Mouse (Mus musculus) thymus, postnatal 14 days (tissue): ENCODE data around the gene Adpgk.

ENCODE experiments used
- DNase-seq: peaks from one replicate; pipeline ENCODE4 v3.0.0; 2021

Gene Adpgk

DNA sequence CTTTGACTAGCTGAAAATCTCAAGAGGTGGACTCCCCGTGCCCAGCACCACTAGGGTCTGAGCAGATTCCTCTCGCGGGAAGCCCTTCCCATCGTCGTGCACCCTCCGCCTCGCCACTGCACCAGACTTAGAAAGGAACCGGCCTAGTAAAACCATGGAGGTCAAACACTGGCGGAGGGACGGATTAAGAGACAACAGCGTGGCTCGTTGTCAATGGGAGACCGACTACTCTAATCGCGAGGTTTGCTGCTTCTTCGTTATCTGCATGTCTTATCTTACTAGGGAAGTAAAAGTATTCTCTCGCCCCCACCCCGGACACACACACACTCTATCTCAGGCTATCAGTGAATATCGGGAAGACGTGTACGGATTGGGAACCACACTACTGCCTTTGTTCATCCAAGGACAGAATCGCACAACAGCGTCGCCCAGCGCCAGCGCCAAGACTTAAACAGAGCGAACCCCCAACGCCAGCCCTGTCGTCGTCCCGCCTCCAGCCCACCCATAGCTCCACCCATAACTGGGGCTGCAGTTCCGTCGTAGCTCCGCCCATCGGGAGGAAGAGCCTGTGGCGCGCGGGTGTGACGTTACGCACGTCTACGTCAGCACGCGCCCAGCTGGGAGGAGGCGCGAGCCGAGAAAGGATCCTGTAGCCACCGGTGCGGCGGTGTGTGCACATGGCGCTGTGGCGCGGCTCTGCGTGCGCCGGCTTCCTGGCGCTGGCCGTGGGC is at the start of gene Adpgk:
TSS of gene Adpgk (plus strand) at position 602 of the 731 bp plus-strand sequence.
- DNase-seq: peak; percentile 99

DNA sequence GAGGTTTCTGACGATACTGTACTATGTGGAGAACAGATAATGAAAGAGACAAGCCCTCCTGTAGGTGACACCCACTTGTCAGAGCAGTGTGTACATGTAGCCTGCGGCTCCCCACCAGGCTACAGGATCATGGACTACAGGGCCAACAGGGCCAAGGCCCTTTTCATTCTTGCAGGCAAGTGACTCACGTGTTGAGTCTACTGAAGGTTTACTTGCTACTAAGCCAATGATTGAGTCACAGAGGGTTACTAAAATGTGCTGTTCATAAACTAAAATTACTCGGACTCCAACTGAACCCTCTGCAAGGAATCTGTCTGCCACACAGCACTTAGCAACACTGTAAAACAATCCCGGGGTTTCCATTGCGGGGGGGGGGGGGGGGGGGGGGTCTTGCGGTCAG is 46.2 kb upstream of the Adpgk start:
- no peak for DNase-seq

DNA sequence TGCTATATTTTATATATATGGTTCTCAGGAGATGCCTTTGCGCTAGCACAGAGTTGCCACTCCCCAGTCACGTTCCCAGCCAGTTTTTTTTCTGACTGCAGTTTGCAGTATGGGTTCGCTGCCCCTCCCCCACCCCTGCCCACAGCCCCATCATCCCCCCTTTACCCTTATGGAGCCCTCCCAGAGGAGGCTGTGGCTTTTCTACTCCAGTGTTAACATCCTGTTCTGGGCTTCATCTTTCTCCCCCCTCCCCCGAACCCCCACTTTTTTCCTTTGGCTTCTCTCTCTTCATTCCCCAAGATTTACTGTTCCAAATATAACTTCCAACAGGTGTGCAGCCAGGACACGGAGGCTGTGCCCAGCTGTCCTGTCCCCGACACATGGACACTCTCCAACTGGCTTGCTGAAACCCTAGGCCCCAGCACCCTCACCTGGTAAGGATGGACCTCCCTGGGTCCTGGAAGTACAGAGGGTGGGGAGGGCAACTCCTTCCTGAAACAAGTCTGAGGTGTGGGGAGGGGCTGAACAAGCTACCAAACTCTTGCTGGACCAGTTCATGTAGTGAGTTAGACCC is 44.8 kb upstream of the Adpgk start:
- no peak for DNase-seq

DNA sequence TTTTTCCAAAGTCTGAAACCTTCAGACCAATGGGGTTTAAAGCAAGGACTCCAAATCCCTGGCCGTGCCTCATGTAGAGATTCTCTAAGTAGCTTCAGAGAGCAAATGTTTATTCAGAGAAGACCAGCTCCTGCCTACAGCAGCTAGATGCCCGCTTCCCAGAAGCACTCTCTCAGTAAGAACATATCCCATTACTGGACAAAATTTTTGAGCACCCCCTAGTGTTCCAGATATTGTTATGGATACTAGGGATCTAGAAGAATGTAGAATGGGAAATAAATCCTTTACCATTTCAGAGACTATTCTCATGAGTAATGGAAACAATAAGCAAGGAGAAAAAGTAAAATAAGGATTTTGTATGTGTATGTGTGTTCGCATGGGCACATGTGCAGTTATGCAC is 42.0 kb upstream of the Adpgk start:
- no peak for DNase-seq

DNA sequence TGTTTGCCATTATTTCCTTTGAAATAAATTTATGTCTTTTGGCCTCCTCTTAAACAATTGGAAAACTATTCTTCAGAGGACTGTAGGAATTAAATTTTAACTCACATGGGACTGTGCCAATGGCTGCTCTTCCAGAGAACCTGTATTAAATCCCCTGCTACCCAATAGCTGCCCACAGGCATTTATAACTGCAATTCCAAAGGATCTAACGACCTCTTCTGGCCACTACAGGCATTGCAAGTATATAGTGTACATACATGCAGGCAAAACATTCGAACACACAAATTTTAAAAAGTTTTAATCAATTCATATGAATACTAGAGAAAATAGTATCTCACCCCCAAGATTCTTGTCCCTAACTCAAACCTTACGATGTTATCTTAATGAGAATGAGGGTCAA is 41.1 kb upstream of the Adpgk start:
- no peak for DNase-seq

DNA sequence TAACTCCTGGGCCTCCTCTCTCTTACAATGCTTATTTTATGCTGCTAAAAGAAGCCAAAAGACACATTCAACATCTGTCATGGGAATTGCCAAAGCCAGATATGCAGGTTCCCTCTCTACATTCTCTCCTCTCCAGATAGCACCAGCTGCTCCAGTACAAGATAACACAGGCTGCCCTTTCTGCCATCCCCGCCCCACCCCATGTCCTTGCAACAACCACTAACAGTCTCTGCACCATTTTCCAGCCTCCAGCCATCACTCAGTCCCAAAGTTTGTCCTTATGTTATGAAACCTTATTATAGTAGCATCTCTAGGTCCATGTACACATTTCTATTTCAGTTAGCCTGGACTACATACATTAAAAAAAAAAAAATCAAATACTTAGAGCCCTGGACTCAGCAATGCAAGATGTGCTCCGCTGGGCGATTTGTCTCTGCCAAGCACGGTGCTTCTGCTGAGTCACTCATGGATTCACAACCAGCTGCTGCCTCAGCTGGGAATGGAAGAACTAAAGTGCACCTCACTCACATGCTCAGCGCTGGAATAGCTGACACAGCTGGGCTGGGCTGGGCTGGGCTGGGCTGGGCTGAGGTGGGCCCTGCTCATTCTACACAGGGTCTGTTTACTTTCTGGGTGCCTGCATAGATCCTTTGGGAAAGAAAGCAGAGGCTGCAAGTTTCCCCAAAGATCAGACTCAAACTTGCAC is 36.5 kb upstream of the Adpgk start:
- DNase-seq: no peak

DNA sequence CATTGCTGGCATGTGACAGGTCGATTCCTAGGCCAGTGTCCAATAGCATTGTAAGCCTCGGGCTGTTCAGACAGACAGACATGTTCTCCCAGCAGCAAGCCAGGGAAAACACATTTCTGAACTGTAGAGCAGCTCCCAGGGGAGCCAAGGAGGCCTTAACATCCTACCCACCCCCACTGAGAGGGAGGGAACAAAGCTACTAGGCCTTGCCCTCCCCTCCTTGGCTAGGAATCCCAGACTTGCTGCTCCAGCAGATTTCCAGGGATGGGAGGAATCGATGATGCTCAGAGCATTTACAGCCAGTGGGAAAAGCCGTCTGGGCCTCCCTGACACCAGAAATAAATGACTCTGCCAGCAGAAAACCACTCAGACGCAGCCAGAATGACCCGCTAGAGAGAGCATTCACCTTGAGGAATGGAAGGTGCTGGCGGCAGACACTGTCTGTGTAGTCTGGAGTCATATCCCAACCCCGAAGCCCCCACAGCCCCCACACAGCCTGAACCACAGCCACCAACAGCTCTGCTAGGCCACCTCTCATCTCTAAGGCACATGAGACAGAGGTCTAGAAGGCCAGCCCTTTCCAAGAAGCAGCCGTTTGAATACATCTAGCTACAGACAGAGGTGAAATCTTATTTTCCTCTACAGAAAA is 31.4 kb upstream of the Adpgk start:
- no peak for DNase-seq

DNA sequence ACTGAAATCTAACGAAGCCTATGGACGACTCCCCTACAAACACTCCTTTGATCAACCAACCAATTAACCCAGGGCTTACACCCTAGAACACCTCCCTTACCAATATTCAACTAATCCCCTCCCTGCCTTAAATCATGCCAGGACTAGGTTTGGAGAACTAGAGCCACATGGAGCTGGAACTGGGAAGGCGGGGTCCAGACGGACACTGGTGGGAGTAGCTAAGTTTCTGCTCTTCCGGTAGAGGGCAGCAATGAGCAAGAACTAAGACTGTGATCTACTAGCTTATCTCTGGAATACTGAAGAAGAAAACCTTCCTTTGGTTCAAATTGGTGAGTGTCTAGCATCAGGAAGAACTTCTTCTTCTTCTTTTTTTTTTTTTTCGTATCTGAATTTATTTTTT is 25.0 kb upstream of the Adpgk start:
- peak; percentile 27 for DNase-seq

DNA sequence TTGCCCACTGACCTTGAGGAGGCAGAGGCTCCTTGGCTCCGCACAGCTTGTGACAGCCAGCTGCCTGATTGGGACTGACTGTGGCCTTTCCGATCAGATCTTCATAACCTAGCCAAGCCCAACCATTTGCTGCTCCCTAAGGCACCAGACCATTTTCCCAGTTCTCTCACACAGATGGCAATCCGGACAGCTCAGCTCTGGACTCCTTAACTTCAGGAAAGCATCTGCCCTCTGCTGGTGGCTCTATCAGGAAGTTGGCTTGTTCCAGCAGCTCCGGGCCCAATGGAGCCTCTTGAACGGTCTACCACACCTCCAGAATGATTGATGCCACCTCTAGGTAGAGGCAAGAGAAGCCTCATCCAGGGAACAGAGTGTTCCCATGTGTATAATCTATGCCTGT is 21.6 kb upstream of the Adpgk start:
- DNase-seq: no peak

DNA sequence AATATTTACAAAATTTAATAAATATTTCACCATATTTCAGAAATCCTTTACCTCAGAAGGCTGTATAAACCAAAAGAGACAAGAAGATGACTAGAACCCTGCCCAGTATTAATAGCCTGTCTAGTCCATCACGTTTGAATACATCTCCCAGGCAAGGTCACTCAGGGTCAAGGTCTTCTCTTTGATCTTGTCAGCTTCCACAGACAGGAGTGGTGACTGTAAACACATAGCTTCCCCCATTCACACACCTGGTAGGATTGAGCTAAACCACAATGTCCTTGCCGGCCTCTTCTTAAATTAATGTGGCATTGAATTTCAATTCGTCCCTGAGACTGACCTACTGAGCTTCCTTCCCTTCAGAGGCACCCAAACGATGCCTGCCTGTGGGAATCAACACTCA is 20.3 kb upstream of the Adpgk start:
- no peak for DNase-seq

DNA sequence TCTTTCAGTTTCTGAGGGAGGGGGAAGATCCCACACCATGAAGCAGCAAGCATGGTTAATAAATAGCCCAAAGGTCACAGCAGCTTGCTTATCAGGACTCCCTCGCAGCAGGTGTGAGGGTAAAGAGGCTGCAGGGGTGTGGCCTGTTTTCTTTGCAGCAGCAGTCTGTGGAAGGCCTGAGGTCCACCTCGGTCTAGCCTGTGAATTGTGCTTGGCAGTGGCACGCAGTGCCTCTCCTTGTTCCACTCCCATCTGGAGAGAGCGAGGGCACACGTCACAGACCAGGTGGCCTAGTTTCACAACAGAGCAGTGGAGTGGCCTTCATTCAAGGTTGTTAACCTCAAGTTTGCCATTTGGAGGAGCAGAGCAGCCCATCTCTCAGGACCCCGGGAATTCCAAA is 19.6 kb upstream of the Adpgk start:
- no peak for DNase-seq

DNA sequence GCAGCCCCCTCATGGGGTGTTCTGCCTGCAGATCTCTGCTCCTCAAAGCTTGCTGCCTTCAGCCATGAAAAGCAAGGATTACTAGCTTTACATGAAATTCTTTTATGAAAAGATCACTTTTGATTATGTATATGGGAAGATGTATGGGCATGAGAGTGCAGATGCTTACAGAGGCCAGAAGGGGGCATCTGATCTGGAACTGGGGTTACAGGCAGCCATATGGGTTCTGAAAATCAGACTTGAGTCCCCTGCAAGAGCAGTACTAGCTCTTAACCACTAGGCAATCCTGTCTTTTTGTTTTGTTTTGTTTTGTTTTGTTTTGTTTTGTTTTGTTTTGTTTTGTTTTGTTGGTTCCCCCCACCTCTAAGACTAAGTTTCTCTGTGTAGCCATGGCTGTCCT is 18.2 kb upstream of the Adpgk start:
- DNase-seq: no peak

DNA sequence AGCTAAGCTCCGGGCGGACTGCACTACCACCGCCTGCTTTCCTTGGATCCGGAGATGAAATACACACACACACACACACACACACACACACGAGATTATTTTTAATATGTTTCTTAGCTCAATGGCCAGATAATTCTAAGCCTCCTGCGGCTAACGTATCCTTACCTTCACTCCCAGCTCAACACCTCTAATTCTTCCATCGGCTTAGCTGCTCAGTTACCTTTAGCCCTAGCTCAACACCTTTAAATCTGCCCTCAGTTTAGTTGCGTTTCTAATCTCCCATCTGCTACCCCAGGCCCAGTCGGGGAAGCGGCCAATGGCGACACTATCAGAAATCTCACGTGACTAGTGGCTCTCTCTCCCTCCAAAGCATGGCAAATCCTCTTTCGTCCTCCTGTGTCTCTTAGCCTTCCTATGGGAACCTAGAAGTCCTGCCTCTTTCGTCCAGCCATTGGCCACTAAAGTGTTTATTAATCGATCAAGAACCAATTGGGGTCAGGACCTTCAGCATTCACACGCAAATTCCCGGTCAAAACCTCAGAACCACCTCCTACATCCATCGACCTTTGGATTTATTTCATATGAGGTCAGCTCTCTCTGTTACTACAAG is 16.4 kb upstream of the Adpgk start:
- no peak for DNase-seq

DNA sequence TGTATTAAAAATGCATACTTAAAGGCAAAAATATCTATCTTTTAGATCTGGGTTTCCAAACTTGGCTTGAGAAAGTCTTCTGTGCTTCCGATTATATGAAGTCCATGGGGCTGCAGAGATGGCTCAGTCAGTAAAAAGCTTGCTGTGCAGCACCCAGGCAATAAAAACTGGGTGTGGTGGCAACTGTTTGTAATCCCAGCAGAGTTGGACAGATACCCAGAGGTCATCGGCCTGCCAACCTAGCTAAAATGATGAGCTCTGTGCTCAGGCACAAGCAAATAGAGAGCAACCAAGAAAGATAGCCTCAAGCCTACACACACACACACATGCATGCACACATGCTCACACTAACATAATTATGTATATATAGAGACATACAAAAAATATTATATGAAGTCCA is 13.2 kb upstream of the Adpgk start:
- DNase-seq: no peak

DNA sequence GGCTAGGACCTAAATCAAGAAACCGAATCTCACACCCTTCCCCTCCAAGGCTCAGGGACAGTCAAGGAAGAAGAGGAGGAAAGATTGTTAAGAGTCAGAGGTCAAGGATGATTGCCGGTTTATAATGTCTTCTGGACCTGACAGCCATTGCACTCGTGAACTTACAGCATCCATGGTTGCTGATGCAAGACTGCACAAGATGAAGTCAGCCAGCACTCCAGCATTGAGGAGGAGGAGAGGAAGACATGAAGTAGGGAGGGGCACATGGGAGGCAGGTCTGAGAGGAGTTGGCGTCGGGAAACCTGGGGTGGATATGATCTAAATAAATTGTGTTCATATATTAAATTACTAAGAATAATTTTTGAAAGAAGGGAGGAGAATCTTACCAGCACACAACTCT is 12.7 kb upstream of the Adpgk start:
- no peak for DNase-seq

DNA sequence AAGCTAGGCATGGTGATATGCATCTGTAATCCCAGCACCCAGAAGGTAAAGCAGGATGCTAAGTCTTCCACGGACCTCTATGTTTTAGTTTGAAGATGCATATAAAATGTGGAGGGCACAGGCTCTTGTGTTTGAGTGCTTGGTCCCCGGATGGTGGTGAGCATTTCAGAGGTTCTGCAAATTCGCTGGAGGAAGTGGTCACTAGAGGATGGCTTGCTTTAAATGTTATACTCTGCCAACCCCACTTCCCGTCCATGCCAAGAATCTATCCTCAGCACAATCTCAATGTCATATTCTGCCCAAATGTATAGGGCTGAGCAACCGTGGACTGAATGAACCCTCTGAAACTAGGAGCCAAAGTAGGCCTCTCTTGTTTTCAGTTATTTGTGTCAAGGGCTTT is 10.5 kb upstream of the Adpgk start:
- no peak for DNase-seq

DNA sequence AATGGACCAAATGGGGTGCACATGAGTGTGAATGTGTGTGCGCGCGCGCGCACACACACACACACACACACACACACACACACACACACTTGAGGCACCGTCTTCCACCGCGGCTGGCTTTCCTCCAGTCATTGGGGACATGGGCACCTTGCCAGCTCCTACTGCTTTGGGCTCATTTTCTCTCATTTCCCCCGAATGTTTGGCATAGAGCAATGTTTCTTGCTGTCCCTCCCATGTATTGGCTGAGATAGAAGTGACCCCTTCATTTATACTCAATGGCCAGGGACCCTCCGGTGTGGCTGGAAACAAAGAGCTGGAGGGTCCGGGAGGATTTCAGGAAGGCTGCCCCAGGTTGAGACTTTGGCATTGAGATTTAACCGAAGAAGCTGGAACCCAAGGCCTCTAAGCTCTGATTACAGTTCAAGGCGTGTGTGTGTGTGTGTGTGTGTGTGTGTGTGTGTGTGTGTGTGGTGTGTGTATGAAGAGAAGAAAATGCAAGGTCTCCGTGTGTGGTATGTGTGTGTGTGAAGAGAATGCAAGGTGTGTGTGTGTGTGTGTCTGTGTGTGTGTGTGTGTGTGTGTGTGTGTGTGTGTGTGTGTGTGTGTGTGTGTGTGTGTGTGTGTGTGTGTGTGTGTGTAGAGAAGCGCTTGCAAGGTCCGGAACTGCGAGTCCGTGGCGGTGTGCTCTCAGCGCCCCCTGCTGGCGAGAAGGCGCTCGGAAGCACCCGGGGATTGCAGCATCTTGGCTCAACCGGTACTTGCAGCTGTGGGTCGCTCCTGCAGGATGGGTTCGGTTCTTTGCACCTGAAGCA is 9.3 kb upstream of the Adpgk start:
- peak; percentile 73 for DNase-seq

DNA sequence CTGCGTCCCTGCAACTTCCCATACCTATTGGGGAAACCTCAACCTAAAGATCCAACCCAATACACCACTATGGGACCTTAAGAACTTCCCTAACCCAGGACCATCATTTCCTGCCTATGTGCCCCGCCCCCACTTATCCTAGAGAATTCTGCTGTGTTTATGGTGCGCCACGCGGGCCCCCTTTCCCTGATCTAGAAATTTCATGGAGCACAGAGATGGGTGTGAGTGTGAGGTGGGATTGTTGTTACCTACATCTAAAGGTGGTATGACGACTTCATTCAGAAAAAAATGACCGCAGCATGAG is 8.7 kb upstream of the Adpgk start:
- no peak for DNase-seq

DNA sequence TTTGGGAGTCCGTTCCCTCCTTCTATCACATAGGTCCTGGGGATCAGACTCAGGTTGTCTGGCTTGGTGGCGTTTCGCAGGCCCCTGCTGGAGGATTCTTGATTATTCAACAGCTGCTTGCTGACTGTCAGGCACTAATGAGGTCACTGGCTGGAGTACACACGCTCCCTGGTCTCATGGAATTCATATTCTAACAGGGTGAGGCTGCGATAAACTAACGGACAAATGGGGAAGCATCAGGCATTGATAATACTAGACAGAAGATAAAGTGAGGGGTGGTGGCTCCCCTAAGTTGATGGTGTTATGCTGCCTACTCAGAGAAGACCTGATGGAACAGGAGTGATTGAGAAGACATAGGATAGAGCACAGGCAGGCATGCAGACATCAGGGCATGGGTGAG is 5.7 kb upstream of the Adpgk start:
- no peak for DNase-seq

DNA sequence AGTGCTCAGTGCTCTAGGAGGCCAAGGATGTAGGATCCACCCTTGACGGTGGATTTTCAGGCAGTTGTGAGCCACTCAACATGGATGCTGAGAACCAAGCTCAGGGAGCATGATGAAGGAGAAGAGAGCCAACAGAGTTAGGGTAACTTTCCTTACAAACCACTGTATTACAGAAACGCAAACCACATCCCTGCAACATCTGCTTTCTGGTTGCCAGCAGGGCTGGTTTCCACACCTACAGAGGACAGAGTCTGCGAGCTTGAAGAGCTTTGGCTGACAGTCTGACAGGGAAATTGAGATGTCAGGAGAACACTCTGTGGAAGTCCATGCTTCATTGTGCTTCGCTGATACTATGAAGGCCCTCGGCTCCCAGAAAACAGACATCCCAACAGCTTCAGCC is 3.3 kb upstream of the Adpgk start:
- DNase-seq: no peak

DNA sequence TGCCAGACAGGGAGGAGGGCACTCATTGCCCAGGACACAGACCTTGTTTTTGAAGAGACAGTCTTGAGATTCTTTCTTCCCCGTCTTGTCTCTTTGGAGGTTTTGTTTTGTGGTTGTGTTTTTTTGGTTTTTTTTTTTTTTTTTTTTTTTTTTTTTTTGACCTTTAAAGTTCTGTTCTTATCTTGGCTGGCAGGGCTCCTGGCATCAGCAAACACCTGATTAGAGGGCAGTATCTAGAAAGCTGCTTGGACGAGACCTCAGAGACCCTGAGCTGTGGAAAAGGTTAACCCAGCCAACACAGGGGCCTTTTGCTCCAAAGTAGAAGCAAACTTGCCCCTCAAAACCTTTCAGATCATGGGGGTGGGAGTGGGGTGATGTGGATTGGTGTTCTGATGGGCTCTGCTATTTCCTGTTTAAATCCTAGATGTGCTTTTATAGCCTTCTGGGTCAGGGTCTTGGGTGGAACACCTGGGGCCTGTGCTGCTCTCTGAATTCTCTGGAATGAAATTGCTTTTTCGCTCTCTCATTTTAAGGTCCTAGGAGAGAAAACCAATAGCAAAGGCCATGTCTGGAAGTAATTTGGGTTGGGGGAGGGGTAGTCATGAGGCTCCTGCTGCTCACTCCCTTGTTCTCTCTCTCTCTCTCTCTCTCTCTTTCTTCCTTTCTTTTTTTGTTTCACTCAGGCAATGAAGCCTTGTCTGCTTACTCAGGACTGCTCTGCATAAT is 2.5 kb upstream of the Adpgk start:
- no peak for DNase-seq

DNA sequence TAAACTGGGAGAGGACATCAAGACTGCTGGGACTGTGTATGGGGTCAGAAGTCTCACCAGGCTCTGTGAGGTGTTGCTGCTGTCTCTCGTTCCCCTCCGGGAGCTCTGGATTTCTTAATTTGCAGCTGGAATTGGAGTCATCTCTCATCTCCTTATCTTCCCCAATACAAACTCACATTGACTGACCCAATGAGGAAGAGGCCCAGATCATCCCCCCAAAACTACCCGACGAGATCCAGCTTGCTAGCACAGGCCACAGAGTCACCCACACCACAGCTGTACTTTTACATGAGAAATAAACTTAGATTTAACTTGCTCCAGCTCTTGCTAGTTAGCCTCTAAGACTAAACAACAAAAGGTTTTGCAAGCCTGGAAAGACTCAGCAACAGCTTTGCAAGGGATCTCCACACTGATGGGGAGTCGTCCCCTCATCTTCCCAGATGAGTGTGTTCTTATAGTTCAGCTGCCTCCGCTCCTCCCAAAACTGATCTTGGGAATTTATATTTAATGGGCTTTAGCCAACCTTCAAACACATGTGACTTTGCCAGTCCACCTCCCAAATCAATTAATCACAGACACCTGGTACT is 1.7 kb upstream of the Adpgk start:
- no peak for DNase-seq
